Mouse (Mus musculus): Measurements from ENCODE around the gene Cyld. TPM values are rescaled to one million over a fixed set of nuclear protein-coding genes. Genes with fewer than 3 reads are reported as not detected.

The Cyld gene
- total RNA-seq, 2 experiments from 2014 or later = 86.9 to 91.5 TPM

- no peak for DNase-seq (ENCODE audit: low spot score in 2 of 2)
- no peak for TF ChIP-seq CTCF (conservative IDR thresholded peaks at IDR 0.05)
- H3K27ac ChIP-seq = no peak overlapping the region
- H3K4me3 ChIP-seq = no peak overlapping the region
Measured at GRCm38 (mm10) chr8:88692866-88693265, 4.0 kb upstream of the Cyld start.

- DNase-seq (ENCODE audit: low spot score in 2 of 2) = no peak
Measured at GRCm38 (mm10) chr8:88693376-88693775, 3.5 kb upstream of the Cyld start.

GRCm38 (mm10) chr8:88694291-88694690, 2.5 kb upstream of the Cyld start:
- no peak for TF ChIP-seq CTCF (conservative IDR thresholded peaks at IDR 0.05)
- H3K27ac ChIP-seq = no peak overlapping the region
- peak in 1 of 2 experiments; percentile 6 for DNase-seq (ENCODE audit: low spot score in 2 of 2)
- H3K4me3 ChIP-seq = no peak overlapping the region

More at GRCm38 (mm10) chr8:88693376-88693775, 3.5 kb upstream of the Cyld start:
- Histone ChIP-seq H3K4me3 (no peak overlapping the region), H3K27ac (no peak overlapping the region)
- TF ChIP-seq CTCF (conservative IDR thresholded peaks at IDR 0.05) = no peak

- Histone ChIP-seq H3K27ac (peak overlapping the region; percentile 85), H3K4me3 (peak overlapping the region; percentile 72)
- no peak for TF ChIP-seq CTCF (conservative IDR thresholded peaks at IDR 0.05)
- DNase-seq (ENCODE audit: low spot score in 2 of 2) = peak in 1 of 2 experiments; percentile 10
Measured at GRCm38 (mm10) chr8:88696228-88696627, 600 bp upstream of the Cyld start.

GRCm38 (mm10) chr8:88697642-88698031, 809 bp downstream of the Cyld start:
- H3K27ac ChIP-seq = peak overlapping the region; percentile 96
- DNase-seq (ENCODE audit: low spot score in 2 of 2) = no peak
- H3K4me3 ChIP-seq = peak overlapping the region; percentile 99
- TF ChIP-seq CTCF (conservative IDR thresholded peaks at IDR 0.05) = no peak

GRCm38 (mm10) chr8:88698048-88698447, 1.2 kb downstream of the Cyld start:
- peak overlapping the region; percentile 99 for H3K4me3 ChIP-seq
- TF ChIP-seq CTCF (conservative IDR thresholded peaks at IDR 0.05) = no peak
- no peak overlapping the region for H3K27ac ChIP-seq
- no peak for DNase-seq (ENCODE audit: low spot score in 2 of 2)

GRCm38 (mm10) chr8:88701611-88702010, 4.8 kb downstream of the Cyld start:
- peak; percentile 83 for TF ChIP-seq CTCF (conservative IDR thresholded peaks at IDR 0.05)
- Histone ChIP-seq H3K4me3 (no peak overlapping the region), H3K27ac (peak overlapping the region; percentile 32; the same call in 1 of the 2 replicates)
- peak; percentile 16 to 23 for DNase-seq (ENCODE audit: low spot score in 2 of 2)

- Histone ChIP-seq H3K4me3 (no peak overlapping the region), H3K27ac (no peak overlapping the region)
- DNase-seq (ENCODE audit: low spot score in 2 of 2) = no peak
- no peak for TF ChIP-seq CTCF (conservative IDR thresholded peaks at IDR 0.05)
Measured at GRCm38 (mm10) chr8:88702816-88703215, 6.0 kb downstream of the Cyld start.

- no peak for DNase-seq (ENCODE audit: low spot score in 2 of 2)
- Histone ChIP-seq H3K27ac (no peak overlapping the region), H3K4me3 (no peak overlapping the region)
- no peak for TF ChIP-seq CTCF (conservative IDR thresholded peaks at IDR 0.05)
Measured at GRCm38 (mm10) chr8:88723256-88723963, 26.6 kb downstream of the Cyld start.

GRCm38 (mm10) chr8:88755175-88755791, 58.5 kb downstream of the Cyld start:
- Histone ChIP-seq H3K27ac (no peak overlapping the region), H3K4me3 (no peak overlapping the region; the same call in 1 of the 2 replicates)
- DNase-seq (ENCODE audit: low spot score in 2 of 2) = peak; percentile 87
- TF ChIP-seq CTCF (conservative IDR thresholded peaks at IDR 0.05) = peak; percentile 94

- TF ChIP-seq CTCF (conservative IDR thresholded peaks at IDR 0.05) = no peak
- no peak overlapping the region for H3K4me3 ChIP-seq
- no peak for DNase-seq (ENCODE audit: low spot score in 2 of 2)
- H3K27ac ChIP-seq = no peak overlapping the region
Measured at GRCm38 (mm10) chr8:88761980-88762379, 65.2 kb downstream of the Cyld start.

- TF ChIP-seq CTCF (conservative IDR thresholded peaks at IDR 0.05) = no peak
- H3K4me3 ChIP-seq = no peak overlapping the region
- DNase-seq (ENCODE audit: low spot score in 2 of 2) = no peak
- H3K27ac ChIP-seq = no peak overlapping the region
Measured at GRCm38 (mm10) chr8:88771241-88771640, 74.4 kb downstream of the Cyld start.

GRCm38 (mm10) chr8:88774593-88775297, 77.9 kb downstream of the Cyld start:
- TF ChIP-seq CTCF (conservative IDR thresholded peaks at IDR 0.05) = no peak
- H3K27ac ChIP-seq = peak overlapping the region; percentile 53; the same call in 1 of the 2 replicates
- no peak overlapping the region for H3K4me3 ChIP-seq
- peak; percentile 17 to 44 for DNase-seq (ENCODE audit: low spot score in 2 of 2)

All from layer of hippocampus, adult 2 months (tissue).